Mouse (Mus musculus) erythroblast, embryonic 14.5 days (primary cell): Measurements from ENCODE around the gene Ints7.

Experiments used
- GATA1 ChIP-seq: IDR thresholded peaks from 2 replicates; pipeline ENCODE4 v1.6.1; 2012; ENCODE audit warnings: low read length, inconsistent platforms, mixed read lengths
- TAL1 ChIP-seq: IDR thresholded peaks from 3 replicates; pipeline ENCODE4 v1.6.1; 2012; ENCODE audit warnings: low read length, inconsistent platforms, mixed read lengths

DNA sequence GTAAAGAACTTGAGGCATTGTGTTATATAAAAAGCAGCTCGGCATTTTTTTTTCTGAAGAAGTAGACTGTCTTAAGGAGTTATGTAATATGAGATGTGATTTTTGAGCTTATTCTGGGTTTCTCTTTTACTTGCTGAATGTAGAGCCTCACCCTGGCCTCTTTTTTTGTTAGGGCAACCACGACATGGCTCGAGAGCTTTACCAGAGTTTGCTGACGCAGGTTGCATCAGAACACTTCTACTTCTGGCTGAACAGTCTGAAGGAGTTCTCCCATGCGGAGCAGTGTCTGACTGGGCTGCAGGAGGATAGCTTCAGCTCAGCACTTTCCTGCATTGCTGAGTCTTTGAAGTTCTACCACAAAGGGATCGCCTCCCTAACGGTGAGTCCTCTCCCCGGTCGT, 36.2 kb downstream of the Ints7 start:
- TF ChIP-seq TAL1 (no peak), GATA1 (no peak)
